Mouse (Mus musculus) skeletal muscle tissue, adult 2 months (tissue): ENCODE measurements around the gene Otx2.

Experiments
- DNase-seq: peaks from one replicate; pipeline ENCODE4 v3.0.0-alpha.2; 2012; ENCODE audit warnings: low read depth, low spot score

The Otx2 gene

GRCm38 (mm10) chr14:48673541-48673940 is at the start of gene Otx2:
Gene Otx2 (minus strand): TSS chr14:48673819.
- DNase-seq: no peak

DNA sequence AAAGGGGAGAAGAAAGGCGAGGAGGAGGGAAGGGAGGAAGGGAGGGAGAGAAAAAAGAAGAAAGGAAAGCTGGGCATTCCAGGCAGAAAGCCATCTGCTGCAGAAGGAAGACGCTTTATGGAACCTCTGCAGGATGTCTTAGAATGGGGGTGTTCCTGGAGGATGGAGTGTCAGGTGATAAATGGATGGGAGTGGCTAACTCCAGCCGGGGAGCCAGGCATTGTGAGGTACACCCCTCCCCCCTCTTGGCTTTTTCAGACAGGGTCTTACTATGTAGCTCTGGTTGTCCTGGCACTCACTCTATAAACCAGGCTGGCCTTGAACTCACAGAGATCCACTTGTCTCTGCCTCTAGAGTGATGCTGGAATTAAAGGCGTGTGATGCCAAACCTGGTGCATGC is 49.1 kb upstream of the Otx2 start:
- DNase-seq: no peak

- no peak for DNase-seq
Observed at GRCm38 (mm10) chr14:48719296-48719695, 45.7 kb upstream of the Otx2 start.

GRCm38 (mm10) chr14:48717632-48718279 is 44.1 kb upstream of the Otx2 start:
- no peak for DNase-seq

DNA sequence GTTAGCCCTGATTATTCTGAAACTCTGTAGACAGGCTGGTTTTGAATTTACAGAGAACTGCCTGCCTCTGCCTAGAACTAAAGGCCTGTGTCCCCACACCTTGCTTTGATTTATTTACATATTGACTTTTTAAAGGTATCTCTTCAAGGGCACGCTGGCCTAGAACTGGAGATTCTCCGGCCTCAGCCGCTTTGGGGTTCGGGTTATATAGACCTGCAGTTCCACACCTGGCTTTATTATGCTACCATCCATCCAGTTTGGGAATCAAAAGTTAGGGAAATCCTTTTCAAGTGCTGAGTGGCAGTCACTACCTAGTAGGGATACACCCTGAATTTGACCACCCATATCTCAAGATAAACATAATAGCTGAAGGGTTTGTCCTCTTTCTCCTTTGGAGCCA is 42.8 kb upstream of the Otx2 start:
- no peak for DNase-seq

- DNase-seq: no peak
Observed at GRCm38 (mm10) chr14:48710871-48711370, 37.3 kb upstream of the Otx2 start.

- no peak for DNase-seq
Observed at GRCm38 (mm10) chr14:48710062-48710870, 36.6 kb upstream of the Otx2 start.

DNA sequence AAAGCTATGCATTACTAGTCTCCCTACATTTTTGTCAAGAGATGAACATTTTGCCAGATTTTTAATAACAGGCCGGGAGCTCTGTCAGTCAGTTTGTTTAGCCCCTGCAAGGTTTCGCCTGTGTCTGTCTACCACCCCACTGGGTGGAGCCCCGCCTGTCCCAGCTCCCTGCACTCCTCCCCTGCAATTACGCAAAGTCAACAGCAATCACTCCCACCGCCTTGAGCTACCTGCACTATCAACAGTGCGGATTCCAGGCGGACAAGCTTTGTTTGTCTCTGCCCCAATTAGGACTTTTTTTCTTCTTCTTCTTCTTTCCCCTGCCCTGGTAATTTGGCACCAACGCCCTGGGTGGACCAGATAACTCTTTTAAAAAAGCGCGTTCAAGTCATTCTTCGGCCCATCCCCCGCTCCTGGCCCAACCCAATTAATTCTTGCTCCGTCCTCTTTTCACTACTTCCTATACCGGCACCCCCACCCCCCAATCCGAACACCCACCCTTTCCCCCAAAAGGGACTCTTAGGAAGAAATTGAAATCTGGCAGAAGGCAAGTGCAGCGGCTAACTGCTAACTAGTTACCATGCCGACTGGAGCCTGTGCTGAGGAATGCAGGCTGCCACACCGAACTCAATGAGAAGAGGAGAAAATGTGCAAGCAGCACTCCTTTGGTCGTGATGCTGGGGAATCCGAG is 35.9 kb upstream of the Otx2 start:
- no peak for DNase-seq

DNA sequence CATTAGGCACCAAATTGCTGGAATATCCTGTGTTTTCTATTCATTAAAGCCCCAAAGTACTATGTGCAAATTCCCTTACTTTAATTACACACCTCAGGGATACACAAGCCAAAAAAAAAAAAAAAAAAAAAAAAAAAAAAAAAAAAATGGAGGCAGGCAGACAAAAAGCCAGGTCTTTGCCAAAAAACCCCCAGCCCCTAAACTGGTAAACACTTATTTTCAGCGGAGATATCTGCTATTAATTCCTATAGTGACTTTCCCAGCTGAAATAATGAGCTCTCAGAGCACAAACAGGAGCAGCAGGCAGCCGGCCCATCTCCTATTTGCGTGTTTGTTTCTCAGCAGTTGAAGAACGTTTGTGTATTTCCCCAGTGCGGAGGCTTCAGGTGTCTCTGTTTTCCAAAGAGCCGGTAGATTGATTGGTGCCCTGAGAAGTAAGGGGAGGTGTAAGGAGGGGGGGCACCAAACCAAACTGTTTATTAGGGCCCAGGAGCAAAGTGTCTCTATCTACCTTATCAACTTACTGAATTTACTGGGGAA is 34.3 kb upstream of the Otx2 start:
- no peak for DNase-seq

GRCm38 (mm10) chr14:48707391-48707790 is 33.8 kb upstream of the Otx2 start:
- DNase-seq: no peak

DNA sequence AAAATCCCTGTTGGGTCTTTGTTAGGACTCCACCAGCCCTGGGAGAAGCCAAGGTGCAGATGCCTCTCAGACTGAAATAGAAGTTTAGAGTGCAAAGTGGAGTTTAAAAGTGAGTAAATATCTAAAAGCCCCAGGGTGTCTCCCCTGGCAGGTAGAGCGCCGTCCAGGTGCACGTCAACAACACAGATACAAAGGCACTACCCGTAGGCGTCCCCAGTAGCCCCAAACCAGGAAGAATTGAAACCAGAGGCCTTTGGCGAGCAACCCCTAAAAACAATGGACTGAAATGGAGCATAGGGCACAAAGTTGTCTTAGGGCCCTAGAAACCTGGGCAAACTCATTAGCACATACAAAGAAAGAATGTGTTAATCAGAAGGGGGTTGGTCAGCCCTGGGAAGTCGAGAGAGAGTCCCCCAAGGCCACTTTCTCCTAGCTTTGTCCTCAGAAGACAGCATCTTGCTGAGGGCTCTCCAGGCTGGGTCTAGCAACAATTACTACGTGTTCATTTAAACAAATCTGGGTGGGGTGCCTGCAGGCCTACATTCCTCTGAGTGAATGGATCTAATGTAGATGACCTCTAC is 27.3 kb upstream of the Otx2 start:
- no peak for DNase-seq

DNA sequence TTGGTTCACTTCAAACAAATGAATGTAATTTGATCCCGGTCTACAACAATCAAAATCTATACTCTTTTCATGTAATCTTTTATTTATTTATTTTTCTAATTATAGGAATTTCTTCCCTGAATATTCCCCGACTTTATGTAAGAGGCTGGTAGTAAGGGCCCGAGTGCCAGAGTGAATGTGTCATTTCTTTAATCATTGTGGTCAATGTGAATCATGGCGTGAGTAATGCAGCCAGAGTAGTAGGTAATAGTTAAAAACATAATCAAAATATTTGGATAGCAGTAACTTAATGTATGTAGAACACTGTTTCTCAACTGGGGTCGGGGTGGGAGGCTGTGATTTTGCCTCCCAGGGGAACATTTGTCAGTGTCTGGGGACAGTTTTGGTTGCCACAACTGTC is 6.0 kb upstream of the Otx2 start:
- no peak for DNase-seq

DNA sequence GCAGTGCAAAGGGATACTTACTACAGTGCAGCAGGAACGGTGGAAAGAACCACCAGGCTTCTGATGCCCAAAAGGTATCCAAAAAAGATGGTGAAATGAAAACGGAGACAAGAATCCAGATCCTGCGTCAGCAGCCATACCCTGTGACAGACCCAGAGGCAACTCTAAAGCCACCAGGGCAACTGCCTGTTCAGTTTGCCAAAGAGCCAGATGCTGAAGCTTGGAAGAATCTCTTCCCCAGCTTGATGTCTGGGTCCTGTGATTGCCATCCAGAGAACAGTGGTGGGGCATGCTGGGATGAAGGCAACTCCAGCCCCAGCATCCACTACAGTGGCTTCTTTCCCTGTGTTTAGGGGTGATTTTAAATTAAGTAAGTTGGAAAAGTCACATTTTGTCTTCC is 5.1 kb upstream of the Otx2 start:
- no peak for DNase-seq

- no peak for DNase-seq
Observed at GRCm38 (mm10) chr14:48674036-48674831, 615 bp upstream of the Otx2 start.

- no peak for DNase-seq
Observed at GRCm38 (mm10) chr14:48672611-48673176, 925 bp downstream of the Otx2 start.

DNA sequence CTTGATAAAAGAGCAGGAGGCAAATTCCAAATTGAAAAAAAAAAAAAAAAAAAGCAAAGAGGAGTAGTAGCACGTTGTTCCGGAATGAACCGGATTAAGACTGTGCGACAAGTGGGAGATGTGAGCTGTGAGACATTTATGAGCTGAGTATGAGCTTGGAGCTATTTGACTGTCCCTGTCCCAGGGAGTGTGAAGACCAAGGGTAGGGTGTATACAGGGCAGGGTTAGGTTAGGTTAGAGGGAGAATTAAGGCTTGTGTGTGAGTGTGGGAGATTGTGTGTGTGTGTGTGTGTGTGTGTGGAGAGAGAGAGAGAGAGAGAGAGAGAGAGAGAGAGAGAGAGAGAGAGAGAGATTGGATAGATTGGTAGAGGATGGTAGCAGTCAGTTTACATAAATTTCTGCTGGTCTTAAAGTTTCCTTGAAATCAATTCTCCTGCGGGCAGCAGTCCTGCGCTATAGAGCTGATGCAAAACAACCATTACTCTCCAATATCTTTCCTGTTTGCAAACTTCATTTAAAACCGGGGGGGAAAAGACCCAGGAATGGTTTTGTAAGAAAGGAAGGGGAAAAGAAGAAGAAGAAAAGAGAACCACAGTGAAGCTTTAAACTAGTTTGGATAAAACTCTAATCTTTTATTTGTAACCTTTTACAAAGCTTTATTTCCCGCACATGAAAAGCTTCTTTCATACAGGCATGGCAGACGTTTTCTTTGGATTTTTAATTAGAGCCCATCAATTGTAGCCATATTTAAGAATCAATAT is 2.0 kb downstream of the Otx2 start:
- no peak for DNase-seq

DNA sequence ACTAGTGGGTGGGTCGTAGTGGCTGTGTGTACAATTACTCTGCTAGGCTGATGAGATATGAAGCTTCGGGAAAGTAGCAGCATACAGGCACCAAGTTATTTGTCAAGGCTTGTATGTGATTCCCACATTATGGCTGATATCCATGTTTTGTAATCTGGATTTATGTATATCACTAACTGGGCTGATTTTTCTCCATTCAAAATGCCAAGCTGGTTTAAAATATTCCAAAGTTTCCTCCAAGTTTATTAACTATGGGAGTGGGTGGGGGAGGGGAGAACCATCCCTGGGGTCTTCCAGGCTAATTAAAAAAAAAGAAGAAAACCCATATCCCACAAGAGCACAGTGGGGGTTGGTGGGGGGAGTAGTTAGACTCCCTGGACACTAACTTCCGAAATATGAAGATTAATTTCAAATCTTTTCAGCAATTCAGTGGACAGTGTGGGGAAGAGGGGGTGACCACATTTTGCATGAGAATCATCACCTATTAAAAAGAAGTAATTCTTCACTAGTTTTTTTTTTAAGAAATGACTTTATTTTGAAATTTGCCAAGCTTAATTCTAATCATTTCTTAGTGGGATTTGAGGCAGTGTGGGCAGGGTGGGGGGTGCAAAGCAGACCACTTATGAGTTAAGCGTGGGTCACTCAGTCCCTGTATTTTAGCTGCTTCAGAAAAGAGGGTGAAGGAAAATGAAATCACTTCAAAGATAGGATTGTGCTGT is 2.7 kb downstream of the Otx2 start:
- DNase-seq: no peak

DNA sequence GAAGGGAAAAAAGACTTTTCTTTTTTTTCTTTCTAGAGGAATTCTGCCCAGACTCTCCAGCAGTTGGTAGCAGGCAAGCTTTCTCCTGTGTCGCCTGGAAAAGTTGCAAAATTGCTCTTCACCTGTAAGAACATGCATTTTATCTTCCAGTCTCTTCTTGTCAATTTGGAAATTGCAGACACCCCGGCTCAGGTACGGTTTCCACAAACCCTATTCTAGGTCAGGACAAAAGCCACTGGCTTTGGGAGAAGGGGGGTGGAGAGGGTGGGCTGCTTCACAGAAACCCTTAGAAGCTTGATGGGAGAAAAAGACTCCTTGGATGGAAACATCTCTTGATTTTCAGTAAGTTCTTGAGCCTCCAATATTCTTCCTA is 3.4 kb downstream of the Otx2 start:
- no peak for DNase-seq

- no peak for DNase-seq
Observed at GRCm38 (mm10) chr14:48669541-48670257, 3.9 kb downstream of the Otx2 start.
